Mouse (Mus musculus) forebrain, embryonic 12.5 days (tissue): ENCODE data around the gene Cdc42bpg. TPM values are rescaled to one million over a fixed set of nuclear protein-coding genes. Genes with fewer than 3 reads are reported as not detected.

Experiments used
- ATAC-seq: fragments of 200-750 bp; cut with Nextera tagmentation; 2 replicates; pipeline ENCODE4 v1.8.0; 2017; ENCODE audit warnings: moderate TSS enrichment; ENCODE audit not compliant: low FRiP score
- H3K27ac ChIP-seq: fragments of 300-500 bp; sonication (generic); 2 replicates; pipeline ENCODE4 v1.5.1; 2016; ENCODE audit warnings: mild to moderate bottlenecking
- H3K27me3 ChIP-seq: fragments of 300-500 bp; sonication (generic); 2 replicates; pipeline ENCODE4 v1.6.1; 2016; ENCODE audit warnings: mild to moderate bottlenecking
- H3K36me3 ChIP-seq: fragments of 300-500 bp; sonication (generic); replicated peaks from 2 replicates; pipeline ENCODE4 v1.6.1; 2016; ENCODE audit warnings: mild to moderate bottlenecking
- H3K4me1 ChIP-seq: fragments of 300-500 bp; sonication (generic); 2 replicates; pipeline ENCODE4 v1.6.1; 2016
- H3K4me2 ChIP-seq: fragments of 300-500 bp; sonication (generic); 2 replicates; pipeline ENCODE4 v1.6.1; 2016; ENCODE audit warnings: mild to moderate bottlenecking, moderate library complexity
- H3K4me3 ChIP-seq: fragments of 300-500 bp; sonication (generic); replicated peaks from 2 replicates; pipeline ENCODE4 v1.5.1; 2016; ENCODE audit warnings: mild to moderate bottlenecking
- H3K9ac ChIP-seq: fragments of 300-500 bp; sonication (generic); 2 replicates; pipeline ENCODE4 v1.6.1; 2016; ENCODE audit warnings: mild to moderate bottlenecking
- H3K9me3 ChIP-seq: fragments of 300-500 bp; sonication (generic); 2 replicates; pipeline ENCODE4 v1.6.1; 2016
- WGBS: fragments of 180-500 bp; shearing (Covaris S2); methylation state at CpG from one replicate; pipeline ENCODE4 v1.1.7; 2016; 5-methylcytosine and 5-hydroxymethylcytosine counted together
- polyA plus RNA-seq: library from polyadenylated mRNA; unstranded; fragments of >200 nt; fragmentation: Nextera tagmentation; extraction: Ambion mirVana; gene quantifications from 2 replicates; pipeline ENCODE4 v1.2.1, GENCODE M21; 2016

Cdc42bpg gene
- polyA plus RNA-seq, 1 experiment from 2014 or later: 0.36 TPM

GRCm38 (mm10) chr19:6321786-6322621 lies 15.7 kb downstream of the Cdc42bpg start:
- Histone ChIP-seq H3K9me3 (no peaks in the 10 kb centered on the region), H3K27me3 (no peaks in the 10 kb centered on the region), H3K9ac (no peak overlapping the region), H3K4me3 (no peak overlapping the region), H3K27ac (no peak overlapping the region), H3K4me1 (no peaks in the 10 kb centered on the region), H3K4me2 (no peak overlapping the region), H3K36me3 (peaks cover 3% of the 10 kb centered on the region; the same call in 1 of the 2 replicates)
- WGBS: 90% methylated on average over 33 of the region's 33 CpGs
- no peak for ATAC-seq

GRCm38 (mm10) chr19:6324751-6325150 lies 18.5 kb downstream of the Cdc42bpg start:
- H3K4me2 ChIP-seq: no peak overlapping the region
- no peak overlapping the region for H3K9ac ChIP-seq
- no peak overlapping the region for H3K27ac ChIP-seq
- ATAC-seq: no peak
- no peaks in the 10 kb centered on the region for H3K4me1 ChIP-seq
- H3K4me3 ChIP-seq: no peak overlapping the region
- H3K27me3 ChIP-seq: no peaks in the 10 kb centered on the region
- no peaks in the 10 kb centered on the region for H3K9me3 ChIP-seq
- WGBS: 83% methylated on average over 9 of the region's 9 CpGs
- H3K36me3 ChIP-seq: no peaks in the 10 kb centered on the region; the same call in 1 of the 2 replicates

- no peak overlapping the region for H3K9ac ChIP-seq
- ATAC-seq: no peak
- no peaks in the 10 kb centered on the region for H3K27me3 ChIP-seq
- peaks cover 18% of the 10 kb centered on the region for H3K4me1 ChIP-seq
- H3K4me2 ChIP-seq: no peak overlapping the region
- 66% methylated on average over 5 of the region's 5 CpGs for WGBS
- no peaks in the 10 kb centered on the region for H3K9me3 ChIP-seq
- no peaks in the 10 kb centered on the region for H3K36me3 ChIP-seq
- H3K27ac ChIP-seq: no peak overlapping the region
- no peak overlapping the region for H3K4me3 ChIP-seq
Measured at GRCm38 (mm10) chr19:6331178-6331577, 24.9 kb downstream of the Cdc42bpg start.

GRCm38 (mm10) chr19:6331719-6332516 lies 25.7 kb downstream of the Cdc42bpg start:
- H3K4me2 ChIP-seq: peak overlapping the region; percentile 37
- H3K9ac ChIP-seq: no peak overlapping the region
- peaks cover 4% of the 10 kb centered on the region; the same call in 1 of the 2 replicates for H3K36me3 ChIP-seq
- no peaks in the 10 kb centered on the region for H3K9me3 ChIP-seq
- no peaks in the 10 kb centered on the region for H3K27me3 ChIP-seq
- no peak overlapping the region for H3K27ac ChIP-seq
- H3K4me1 ChIP-seq: peaks cover 25% of the 10 kb centered on the region
- H3K4me3 ChIP-seq: peak overlapping the region; percentile 12; the same call in 1 of the 2 replicates
- no peak for ATAC-seq
- WGBS: 25% methylated on average over 13 of the region's 13 CpGs

- WGBS: 63% methylated on average over 9 of the region's 9 CpGs
- Histone ChIP-seq H3K27ac (peak overlapping the region; percentile 71), H3K36me3 (peaks cover 25% of the 10 kb centered on the region), H3K4me3 (peak overlapping the region; percentile 91), H3K4me2 (peak overlapping the region; percentile 95), H3K4me1 (peaks cover 30% of the 10 kb centered on the region), H3K9me3 (no peaks in the 10 kb centered on the region), H3K9ac (no peak overlapping the region; the same call in 1 of the 2 replicates), H3K27me3 (no peaks in the 10 kb centered on the region)
- peak; percentile 1; the same call in 1 of the 2 replicates for ATAC-seq
Measured at GRCm38 (mm10) chr19:6333761-6334595, 27.7 kb downstream of the Cdc42bpg start.

- under 1% methylated on average over 41 of the region's 43 CpGs for WGBS
- Histone ChIP-seq H3K27me3 (no peaks in the 10 kb centered on the region), H3K4me1 (peaks cover 33% of the 10 kb centered on the region), H3K27ac (peak within 1 kb of the TSS; percentile 75), H3K36me3 (peaks cover 34% of the 10 kb centered on the region), H3K9ac (peak within 1 kb of the TSS; percentile 87), H3K4me2 (peak within 1 kb of the TSS; percentile 95), H3K4me3 (peak within 1 kb of the TSS; percentile 91), H3K9me3 (no peaks in the 10 kb centered on the region)
- ATAC-seq: peak; percentile 90
Measured at GRCm38 (mm10) chr19:6334673-6335457, 28.6 kb downstream of the Cdc42bpg start, which contains the start of gene Men1. Gene Men1, plus strand, starts transcription at chr19:6334979.

- peaks cover 38% of the 10 kb centered on the region for H3K4me1 ChIP-seq
- peak overlapping the region; percentile 87 for H3K9ac ChIP-seq
- H3K9me3 ChIP-seq: no peaks in the 10 kb centered on the region
- 2% methylated on average over 25 of the region's 25 CpGs for WGBS
- H3K27me3 ChIP-seq: no peaks in the 10 kb centered on the region
- peaks cover 40% of the 10 kb centered on the region for H3K36me3 ChIP-seq
- peak overlapping the region; percentile 91 for H3K4me3 ChIP-seq
- peak overlapping the region; percentile 95 for H3K4me2 ChIP-seq
- peak overlapping the region; percentile 75 for H3K27ac ChIP-seq
- ATAC-seq: peak; percentile 48
Measured at GRCm38 (mm10) chr19:6335458-6335827, 29.2 kb downstream of the Cdc42bpg start.

GRCm38 (mm10) chr19:6336920-6337319 lies 30.7 kb downstream of the Cdc42bpg start:
- no peak for ATAC-seq
- Histone ChIP-seq H3K9ac (peak overlapping the region; percentile 87), H3K4me2 (peak overlapping the region; percentile 95), H3K27ac (no peak overlapping the region), H3K4me1 (peaks cover 48% of the 10 kb centered on the region), H3K36me3 (peaks cover 41% of the 10 kb centered on the region), H3K9me3 (no peaks in the 10 kb centered on the region), H3K27me3 (no peaks in the 10 kb centered on the region), H3K4me3 (peak overlapping the region; percentile 91; the same call in 1 of the 2 replicates)
- 97% methylated on average over 10 of the region's 10 CpGs for WGBS

- WGBS: 97% methylated on average over 7 of the region's 7 CpGs
- H3K4me3 ChIP-seq: no peak overlapping the region
- no peak for ATAC-seq
Measured at GRCm38 (mm10) chr19:6338171-6338570, 31.9 kb downstream of the Cdc42bpg start.

GRCm38 (mm10) chr19:6338716-6339115 lies 32.5 kb downstream of the Cdc42bpg start:
- 92% methylated on average over 11 of the region's 11 CpGs for WGBS
- peaks cover 46% of the 10 kb centered on the region for H3K4me1 ChIP-seq
- H3K4me3 ChIP-seq: no peak overlapping the region

More at GRCm38 (mm10) chr19:6338171-6338570, 31.9 kb downstream of the Cdc42bpg start:
- no peaks in the 10 kb centered on the region for H3K9me3 ChIP-seq
- no peak overlapping the region for H3K9ac ChIP-seq
- no peak overlapping the region for H3K4me2 ChIP-seq
- no peak overlapping the region for H3K27ac ChIP-seq
- no peaks in the 10 kb centered on the region for H3K27me3 ChIP-seq
- peaks cover 45% of the 10 kb centered on the region for H3K36me3 ChIP-seq
- H3K4me1 ChIP-seq: peaks cover 46% of the 10 kb centered on the region

GRCm38 (mm10) chr19:6339191-6339590 lies 32.9 kb downstream of the Cdc42bpg start:
- H3K36me3 ChIP-seq: peaks cover 54% of the 10 kb centered on the region
- peaks cover 43% of the 10 kb centered on the region for H3K4me1 ChIP-seq

More at GRCm38 (mm10) chr19:6338716-6339115, 32.5 kb downstream of the Cdc42bpg start:
- no peak overlapping the region for H3K9ac ChIP-seq
- no peak overlapping the region for H3K4me2 ChIP-seq
- no peaks in the 10 kb centered on the region for H3K9me3 ChIP-seq
- H3K27ac ChIP-seq: no peak overlapping the region
- H3K27me3 ChIP-seq: no peaks in the 10 kb centered on the region
- ATAC-seq: no peak
- peaks cover 49% of the 10 kb centered on the region for H3K36me3 ChIP-seq

More at GRCm38 (mm10) chr19:6339191-6339590, 32.9 kb downstream of the Cdc42bpg start:
- H3K27ac ChIP-seq: no peak overlapping the region
- H3K4me3 ChIP-seq: no peak overlapping the region
- ATAC-seq: no peak
- 91% methylated on average over 6 of the region's 6 CpGs for WGBS
- H3K27me3 ChIP-seq: no peaks in the 10 kb centered on the region
- no peaks in the 10 kb centered on the region for H3K9me3 ChIP-seq
- H3K4me2 ChIP-seq: no peak overlapping the region
- H3K9ac ChIP-seq: no peak overlapping the region
